In the genomic region with DNA sequence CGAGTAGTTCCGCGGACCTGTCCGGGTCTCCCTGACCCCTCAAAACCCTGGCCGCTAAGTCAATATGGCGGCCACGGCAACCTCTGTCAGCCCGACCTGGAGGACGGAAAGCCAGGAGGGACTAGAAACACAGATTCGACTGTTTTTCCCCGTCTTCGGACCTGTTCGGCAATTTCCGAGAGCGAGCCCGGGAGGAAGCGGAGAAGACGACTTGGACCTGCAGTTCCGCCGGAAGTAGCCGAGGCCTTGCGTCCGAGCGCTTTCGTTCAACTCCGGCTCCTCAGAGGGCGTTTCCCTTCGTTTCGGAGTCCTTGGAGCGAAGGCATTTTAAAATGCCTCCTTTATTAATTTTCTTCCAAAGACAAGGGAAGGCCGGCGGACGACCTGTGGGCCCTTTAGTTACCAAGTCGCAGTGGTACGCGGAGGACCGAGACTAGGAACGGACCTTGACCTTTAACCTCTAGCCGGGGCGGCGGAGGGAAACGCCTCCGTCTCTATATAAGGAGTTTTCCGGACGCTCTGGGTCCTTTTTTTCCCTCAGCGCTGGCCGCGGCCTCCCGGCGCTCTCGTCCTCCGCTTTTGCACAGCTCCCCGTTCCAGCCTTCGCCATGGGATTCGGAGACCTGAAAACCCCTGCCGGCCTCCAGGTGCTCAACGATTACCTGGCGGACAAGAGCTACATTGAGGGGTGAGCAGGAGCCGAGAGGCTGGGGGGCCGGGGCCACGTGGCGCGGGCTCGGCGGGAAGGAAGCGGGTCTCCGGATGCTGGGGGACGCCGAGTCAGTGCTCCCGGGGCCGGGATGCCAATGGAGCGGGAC, we compare ENCODE assay signal across 8 mouse cellular contexts. TPM values are rescaled to one million over a fixed set of nuclear protein-coding genes. Genes with fewer than 3 reads are reported as not detected.
DNase-seq lines count a peak whose midpoint lies in the region; ATAC-seq and TF ChIP-seq lines count a peak whose summit lies in the region.

Eef1b2 (plus strand) TSS at position 222 of the 818 bp plus-strand sequence.
Ndufs1 (minus strand) TSS at position 230 of the 818 bp plus-strand sequence.

- in situ Hi-C loops in CH12.LX (cut with MboI; ENCODE audit: low pct_ligation_motif_present, low pct_unique_long_range_greater_than_20kb, low sequenced_read_pairs): no loop called here

- under 1% methylated on average over 72 of the region's 72 CpGs for WGBS in forebrain, embryonic 11.5 days
- WGBS in heart, embryonic 16.5 days: under 1% methylated on average over 72 of the region's 72 CpGs
- WGBS in liver, embryonic 15.5 days (ENCODE audit: insufficient replicate concordance): under 1% methylated on average over 72 of the region's 72 CpGs
- under 1% methylated on average over 72 of the region's 72 CpGs for WGBS in neural tube, embryonic 12.5 days

- H3K4me1 ChIP-seq in CH12.LX (ENCODE audit: control insufficient read depth in 1 of 2, insufficient read depth in 2 of 2): peaks cover 0 to 38% of the 10 kb centered on the region in 2 experiments; a peak in 2 of 4 replicates
- peaks cover 14% of the 10 kb centered on the region for H3K4me1 ChIP-seq in forebrain, embryonic 11.5 days (replicated peaks; ENCODE audit: control insufficient read depth, insufficient read depth, low read length)
- H3K4me1 ChIP-seq in heart, embryonic 16.5 days (ENCODE audit: control insufficient read depth, insufficient read depth, low read length): peaks cover 22% of the 10 kb centered on the region
- peaks cover 36% of the 10 kb centered on the region for H3K4me1 ChIP-seq in liver, embryonic 15.5 days (replicated peaks)
- peaks cover 25% of the 10 kb centered on the region for H3K4me1 ChIP-seq in neural tube, embryonic 12.5 days

- TF ChIP-seq POLR2A in CH12.LX (IDR thresholded peaks at IDR 0.05; ENCODE audit: low read depth, low read length): peak; percentile 98

- dilution Hi-C loops in CH12.LX (cut with MboI; ENCODE audit: extremely low pct_ligation_motif_present, extremely low pct_unique_long_range_greater_than_20kb, low sequenced_read_pairs): no loop called here

- H3K4me3 ChIP-seq in CH12.LX (replicated peaks in 1 of 3; ENCODE audit: low read depth in 2 of 3, low read length in 2 of 3, poor library complexity in 1 of 3): peak within 1 kb of the TSS; percentile 87 to 91 (median 89)
- H3K4me3 ChIP-seq in forebrain, embryonic 11.5 days (ENCODE audit: low read depth, low read length): peak within 1 kb of the TSS; percentile 77
- peak within 1 kb of the TSS; percentile 99 for H3K4me3 ChIP-seq in heart, embryonic 16.5 days (ENCODE audit: low read length)
- H3K4me3 ChIP-seq in liver, embryonic 15.5 days (replicated peaks): peak within 1 kb of the TSS; percentile 90
- H3K4me3 ChIP-seq in neural tube, embryonic 12.5 days: peak within 1 kb of the TSS; percentile 87

- H3K27me3 ChIP-seq in CH12.LX (replicated peaks): no peaks in the 10 kb centered on the region
- no peaks in the 10 kb centered on the region for H3K27me3 ChIP-seq in forebrain, embryonic 11.5 days (ENCODE audit: control insufficient read depth, insufficient read depth, low read length)
- no peaks in the 10 kb centered on the region for H3K27me3 ChIP-seq in heart, embryonic 16.5 days (ENCODE audit: control insufficient read depth, insufficient read depth, low read length)
- H3K27me3 ChIP-seq in liver, embryonic 15.5 days: no peaks in the 10 kb centered on the region
- no peaks in the 10 kb centered on the region for H3K27me3 ChIP-seq in neural tube, embryonic 12.5 days (replicated peaks)

- TF ChIP-seq CTCF in CH12.LX (conservative IDR thresholded peaks at IDR 0.05 in 1 of 2, IDR thresholded peaks at IDR 0.05 in 1 of 2; ENCODE audit: low read depth in 2 of 2, low read length in 2 of 2): no peak

- no peak for TF ChIP-seq EP300 in CH12.LX (IDR thresholded peaks at IDR 0.05; ENCODE audit: low read length)

- DNase-seq in CH12.LX (ENCODE audit: extremely low read depth): peak; percentile 95
- peak; percentile 96 for DNase-seq in c-Kit-positive CD71-positive TER-119-negative erythroid progenitor cells, embryonic 14.5 days (ENCODE audit: low read depth)
- DNase-seq in forebrain, embryonic 11.5 days (ENCODE audit: low spot score): peak; percentile 96
- DNase-seq in kidney, postnatal 36 days: peak; percentile 99
- peak; percentile 99 for DNase-seq in telencephalon, adult 2 months (ENCODE audit: low read depth, low spot score)

- peaks cover 29 to 47% of the 10 kb centered on the region in 2 experiments for H3K36me3 ChIP-seq in CH12.LX (replicated peaks in 1 of 2; ENCODE audit: control insufficient read depth in 1 of 2, insufficient read depth in 1 of 2, low read length in 1 of 2)
- H3K36me3 ChIP-seq in forebrain, embryonic 11.5 days (ENCODE audit: control insufficient read depth, insufficient read depth, low read length): peaks cover 3% of the 10 kb centered on the region; the same call in 1 of the 2 replicates
- H3K36me3 ChIP-seq in heart, embryonic 16.5 days (ENCODE audit: control insufficient read depth, insufficient read depth): peaks cover 25% of the 10 kb centered on the region
- H3K36me3 ChIP-seq in liver, embryonic 15.5 days (replicated peaks): peaks cover 37% of the 10 kb centered on the region
- peaks cover 22% of the 10 kb centered on the region for H3K36me3 ChIP-seq in neural tube, embryonic 12.5 days

- no peak for TF ChIP-seq RAD21 in CH12.LX (IDR thresholded peaks at IDR 0.05; ENCODE audit: low read depth, low read length)

- peak within 1 kb of the TSS; percentile 97 for H3K9ac ChIP-seq in CH12.LX (ENCODE audit: insufficient read depth, low read depth)
- peak within 1 kb of the TSS; percentile 86 for H3K9ac ChIP-seq in forebrain, embryonic 11.5 days (ENCODE audit: low read length)
- peak within 1 kb of the TSS; percentile 99 for H3K9ac ChIP-seq in heart, embryonic 16.5 days (ENCODE audit: low read length)
- H3K9ac ChIP-seq in liver, embryonic 15.5 days: peak within 1 kb of the TSS; percentile 93
- peak within 1 kb of the TSS; percentile 95 for H3K9ac ChIP-seq in neural tube, embryonic 12.5 days

- peak within 1 kb of the TSS; percentile 33; the same call in 1 of the 2 replicates for H3K27ac ChIP-seq in CH12.LX (ENCODE audit: insufficient read depth, low read depth)
- peak within 1 kb of the TSS; percentile 64; the same call in 1 of the 2 replicates for H3K27ac ChIP-seq in forebrain, embryonic 11.5 days (ENCODE audit: low read depth, low read length)
- peak within 1 kb of the TSS; percentile 96 for H3K27ac ChIP-seq in heart, embryonic 16.5 days (ENCODE audit: low read length)
- peak within 1 kb of the TSS; percentile 88 for H3K27ac ChIP-seq in liver, embryonic 15.5 days (replicated peaks)
- peak within 1 kb of the TSS; percentile 34 for H3K27ac ChIP-seq in neural tube, embryonic 12.5 days

- H3K79me2 ChIP-seq in CH12.LX (replicated peaks; ENCODE audit: control insufficient read depth, extremely low read depth, insufficient read depth, poor library complexity, severe bottlenecking): peaks cover 55% of the 10 kb centered on the region

- no peaks in the 10 kb centered on the region for H3K9me3 ChIP-seq in CH12.LX (replicated peaks; ENCODE audit: low read length)
- H3K9me3 ChIP-seq in forebrain, embryonic 11.5 days (ENCODE audit: control insufficient read depth, low read length): no peaks in the 10 kb centered on the region
- H3K9me3 ChIP-seq in heart, embryonic 16.5 days (replicated peaks; ENCODE audit: control insufficient read depth, low read length): no peaks in the 10 kb centered on the region
- H3K9me3 ChIP-seq in liver, embryonic 15.5 days (replicated peaks): no peaks in the 10 kb centered on the region
- no peaks in the 10 kb centered on the region for H3K9me3 ChIP-seq in neural tube, embryonic 12.5 days

- peak within 1 kb of the TSS; percentile 96 for H3K4me2 ChIP-seq in CH12.LX (ENCODE audit: insufficient read depth, low read depth, poor library complexity, severe bottlenecking)
- H3K4me2 ChIP-seq in forebrain, embryonic 11.5 days (ENCODE audit: low read depth, low read length, severe bottlenecking): peak within 1 kb of the TSS; percentile 89
- peak within 1 kb of the TSS; percentile 80 for H3K4me2 ChIP-seq in heart, embryonic 16.5 days (ENCODE audit: low read depth, low read length)
- H3K4me2 ChIP-seq in liver, embryonic 15.5 days: peak within 1 kb of the TSS; percentile 84
- H3K4me2 ChIP-seq in neural tube, embryonic 12.5 days (replicated peaks): peak within 1 kb of the TSS; percentile 80

- peak; percentile 89 for ATAC-seq in forebrain, embryonic 11.5 days (replicated peaks; ENCODE audit: low FRiP score)
- peak; percentile 88 for ATAC-seq in heart, embryonic 16.5 days (replicated peaks; ENCODE audit: extremely low read depth, insufficient read depth, low FRiP score)
- ATAC-seq in liver, embryonic 15.5 days (ENCODE audit: insufficient read depth): peak; percentile 85
- peak; percentile 88 for ATAC-seq in neural tube, embryonic 12.5 days (ENCODE audit: low FRiP score, low read depth)

TF ChIP-seq in CH12.LX, 34 proteins besides CTCF, POLR2A, EP300 and RAD21 (continues in another document):
- TF ChIP-seq HCFC1 (IDR thresholded peaks at IDR 0.05; ENCODE audit: low read depth, low read length): peak; percentile 95
- TF ChIP-seq ZKSCAN1 (IDR thresholded peaks at IDR 0.05; ENCODE audit: borderline replicate concordance, low read depth, low read length): no peak
- TF ChIP-seq UBTF (IDR thresholded peaks at IDR 0.05; ENCODE audit: low read depth, low read length): no peak
- peak; percentile 39; the same call in 1 of the 2 replicates for TF ChIP-seq MEF2A (IDR thresholded peaks at IDR 0.05; ENCODE audit: borderline replicate concordance, low read depth, low read length)
- TF ChIP-seq ZNF384 (IDR thresholded peaks at IDR 0.05; ENCODE audit: low read depth, low read length): peak; percentile 84
- TF ChIP-seq JUND (conservative IDR thresholded peaks at IDR 0.05; ENCODE audit: low read depth, low read length): no peak

RNA-seq across cellular contexts. Expression of gene Eef1b2, which starts in this region (rescaled TPM):
- total RNA-seq in CH12.LX (2012; rRNA removed) (1,842 and 1,999 TPM in 2 replicates), CH12.LX (2014; rRNA removed) (1,302 and 1,454 TPM in 2 replicates)
- 1,881 and 2,419 TPM in 2 replicates for polyA plus RNA-seq in CH12.LX (2012; ENCODE audit: insufficient read length, low read depth)
- 502 and 538 TPM in 2 replicates for polyA plus RNA-seq in forebrain, embryonic 11.5 days (2014; fragmentation: Nextera tagmentation; extraction: Ambion mirVana)
- 296 and 333 TPM in 2 replicates for polyA plus RNA-seq in heart, embryonic 16.5 days (2015; fragmentation: Nextera tagmentation; extraction: Ambion mirVana)
- polyA plus RNA-seq in liver, embryonic 15.5 days (2015; fragmentation: Nextera tagmentation; extraction: Ambion mirVana): 246 and 251 TPM in 2 replicates
- 397 and 398 TPM in 2 replicates for polyA plus RNA-seq in neural tube, embryonic 12.5 days (2016; fragmentation: Nextera tagmentation; extraction: Ambion mirVana)

RNA-seq across cellular contexts. Expression of gene Ndufs1, which starts in this region (rescaled TPM):
- total RNA-seq in CH12.LX (2012; rRNA removed) (56.9 and 73.2 TPM in 2 replicates), CH12.LX (2014; rRNA removed) (139 and 140 TPM in 2 replicates)
- 87.1 and 104 TPM in 2 replicates for polyA plus RNA-seq in CH12.LX (2012; ENCODE audit: insufficient read length, low read depth)
- 136 and 137 TPM in 2 replicates for polyA plus RNA-seq in forebrain, embryonic 11.5 days (2014; fragmentation: Nextera tagmentation; extraction: Ambion mirVana)
- 450 and 470 TPM in 2 replicates for polyA plus RNA-seq in heart, embryonic 16.5 days (2015; fragmentation: Nextera tagmentation; extraction: Ambion mirVana)
- polyA plus RNA-seq in liver, embryonic 15.5 days (2015; fragmentation: Nextera tagmentation; extraction: Ambion mirVana): 94.0 and 100 TPM in 2 replicates
- 134 and 147 TPM in 2 replicates for polyA plus RNA-seq in neural tube, embryonic 12.5 days (2016; fragmentation: Nextera tagmentation; extraction: Ambion mirVana)

Comparison
In these comparisons a context has a peak if more than half of its experiments do, and no peak if none do; other contexts are left out.
1. Peak in every context shown above with its lines: DNase-seq, ATAC-seq, H3K4me3 ChIP-seq and H3K27ac ChIP-seq.
2. H3K27ac ChIP-seq: peak in every context shown above with its lines; median percentile 96 in heart, embryonic 16.5 days; 88 in liver, embryonic 15.5 days; 64 in forebrain, embryonic 11.5 days; 34 in neural tube, embryonic 12.5 days; 33 in CH12.LX.